Comparison of ENCODE assay signal across 18 mouse cellular contexts in the genomic region with DNA sequence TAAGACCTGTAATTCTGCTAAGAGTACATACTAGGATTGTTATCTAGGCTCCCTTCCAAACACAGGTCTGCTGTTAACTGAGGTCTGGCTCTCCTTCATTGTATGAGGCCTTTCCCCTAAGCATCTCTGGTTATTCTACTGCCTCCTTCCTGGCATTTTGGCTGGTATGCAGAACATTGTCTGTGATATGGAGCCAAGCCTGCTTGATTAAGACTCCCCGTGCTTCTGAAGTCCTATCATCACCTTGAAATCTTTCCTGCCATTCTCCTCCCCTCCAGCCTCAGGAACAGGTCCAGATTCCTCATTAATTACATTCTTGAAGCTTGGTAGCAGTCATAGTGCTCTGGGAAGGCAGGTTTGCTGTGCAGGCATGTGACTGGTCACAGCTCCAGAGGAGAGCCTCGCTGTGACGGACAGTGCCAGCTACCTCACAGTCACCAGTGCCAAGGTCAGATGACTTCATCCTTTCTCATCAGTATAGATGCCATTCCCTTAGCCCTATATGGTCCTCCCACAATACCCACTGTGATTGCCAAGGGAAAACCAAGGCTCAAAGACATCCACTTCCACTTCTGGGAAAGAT. TPM values are rescaled to one million over a fixed set of nuclear protein-coding genes. Genes with fewer than 3 reads are reported as not detected.
A peak's percentile ranks its signal among the peaks of the same experiment; 100 is the strongest.
DNase-seq lines count a peak whose midpoint lies in the region; ATAC-seq and TF ChIP-seq lines count a peak whose summit lies in the region.
"Had no signal": no experiment of that assay in that cellular context is flagged by ENCODE, and none has a peak within 500 bp of the region (broad histone marks: within the 10 kb centered on the region; RNA-seq: fewer than 3 reads in every experiment).

No protein-coding gene starts in this region.

- DNase-seq in adrenal gland, adult (ENCODE audit: inconsistent age in 2 of 2, low spot score in 1 of 2) = peak; percentile 39 to 70
- no peak for DNase-seq in adrenal gland, adult 18-20 months (ENCODE audit: low spot score in 2 of 2)
- peak; percentile 43 for DNase-seq in kidney, adult 11 months
- DNase-seq in adrenal gland, adult 8-10 months = peak; percentile 10
- no peak for DNase-seq in thymus, postnatal 4 days
- DNase-seq in cerebellum, postnatal 4 days (ENCODE audit: low spot score in 2 of 2) = no peak
- DNase-seq: cerebellum, adult 9-10 months; gastrocnemius, postnatal 10 days; liver, postnatal 0 days; lung, postnatal 36 days; right cerebral cortex, postnatal 25 days had no signal

- no peaks in the 10 kb centered on the region for H3K9me3 ChIP-seq in kidney, embryonic 16.5 days (ENCODE audit: low read length)
- H3K9me3 ChIP-seq: forebrain, embryonic 12.5 days; limb, embryonic 15.5 days; midbrain, embryonic 10.5 days; neural tube, embryonic 13.5 days had no signal

- ATAC-seq in kidney, embryonic 16.5 days (ENCODE audit: low FRiP score, low TSS enrichment) = no peak
- ATAC-seq: inflammation-experienced regulatory T-cells, adult 6 months; liver, postnatal 0 days had no signal

- no peak overlapping the region for H3K27ac ChIP-seq in kidney, embryonic 16.5 days (ENCODE audit: low read length)
- H3K27ac ChIP-seq: forebrain, embryonic 12.5 days; limb, embryonic 15.5 days; midbrain, embryonic 10.5 days; neural tube, embryonic 13.5 days had no signal

- H3K79me2 ChIP-seq in myocyte (ENCODE audit: control insufficient read depth, insufficient read depth) = peaks cover 45% of the 10 kb centered on the region

- no peaks in the 10 kb centered on the region for H3K27me3 ChIP-seq in kidney, embryonic 16.5 days (ENCODE audit: insufficient read depth, low read length)
- no peaks in the 10 kb centered on the region for H3K27me3 ChIP-seq in myocyte (ENCODE audit: control insufficient read depth, insufficient read depth, insufficient read length)
- H3K27me3 ChIP-seq: forebrain, embryonic 12.5 days; limb, embryonic 15.5 days; neural tube, embryonic 13.5 days had no signal

- H3K4me2 ChIP-seq in kidney, embryonic 16.5 days (replicated peaks; ENCODE audit: low read depth, low read length) = no peak overlapping the region
- H3K4me2 ChIP-seq in myocyte (ENCODE audit: low read depth) = no peak overlapping the region
- H3K4me2 ChIP-seq: forebrain, embryonic 12.5 days; limb, embryonic 15.5 days; neural tube, embryonic 13.5 days had no signal

- no peaks in the 10 kb centered on the region for H3K36me3 ChIP-seq in kidney, embryonic 16.5 days (ENCODE audit: insufficient read depth, low read length)
- no peaks in the 10 kb centered on the region for H3K36me3 ChIP-seq in myocyte (ENCODE audit: control insufficient read depth, insufficient read depth)
- H3K36me3 ChIP-seq: forebrain, embryonic 12.5 days; limb, embryonic 15.5 days; midbrain, embryonic 10.5 days; neural tube, embryonic 13.5 days had no signal

- 84% methylated on average over 3 of the region's 3 CpGs for WGBS in kidney, embryonic 16.5 days

- no peaks in the 10 kb centered on the region for H3K4me1 ChIP-seq in kidney, embryonic 16.5 days (ENCODE audit: insufficient read depth, low read length)
- H3K4me1 ChIP-seq: forebrain, embryonic 12.5 days; limb, embryonic 15.5 days; neural tube, embryonic 13.5 days had no signal

- TF ChIP-seq POLR2A in myocyte (IDR thresholded peaks at IDR 0.05; ENCODE audit: insufficient read length, low read depth) = no peak

- H3K4me3 ChIP-seq in kidney, embryonic 16.5 days (ENCODE audit: low read length) = no peak overlapping the region
- no peak overlapping the region for H3K4me3 ChIP-seq in myocyte
- H3K4me3 ChIP-seq: forebrain, embryonic 12.5 days; limb, embryonic 15.5 days; midbrain, embryonic 10.5 days; neural tube, embryonic 13.5 days had no signal

- H3ac ChIP-seq in myocyte (ENCODE audit: control insufficient read depth, insufficient read length) = no peak overlapping the region

- H3K9ac ChIP-seq in kidney, embryonic 16.5 days (replicated peaks; ENCODE audit: low read length) = no peak overlapping the region
- H3K9ac ChIP-seq: forebrain, embryonic 12.5 days; limb, embryonic 15.5 days; liver, postnatal 0 days; neural tube, embryonic 13.5 days had no signal

TF ChIP-seq in myocyte, 11 proteins besides CTCF, POLR2A, EP300 and RAD21:
- TF ChIP-seq MYOG (IDR thresholded peaks at IDR 0.05; ENCODE audit: control insufficient read depth in 1 of 3, insufficient read depth in 1 of 3, insufficient read length in 2 of 3, low read depth in 2 of 3) (no peak), TCF12 (IDR thresholded peaks at IDR 0.05; ENCODE audit: insufficient read depth, poor library complexity, severe bottlenecking) (no peak), USF1 (IDR thresholded peaks at IDR 0.05; ENCODE audit: low read depth) (peak; percentile 12), MYOD1 (IDR thresholded peaks at IDR 0.05; ENCODE audit: control insufficient read depth in 1 of 3, insufficient read length in 2 of 3, low read depth in 2 of 3) (peak in 2 of 3 experiments; percentile 70 to 83)
TF ChIP-seq in myocyte: peak in this region for 2.

RNA-seq across cellular contexts. Expression of gene Sytl2, which starts 30.5 kb away (rescaled TPM):
- total RNA-seq in adrenal gland, adult 18-20 months (2021) = 1 to 10 TPM; 6.0 to 6.2 TPM
- 10.1 and 11.1 TPM in 2 replicates for polyA plus RNA-seq in kidney, embryonic 16.5 days (2015; fragmentation: Nextera tagmentation; extraction: Ambion mirVana)
- total RNA-seq in adrenal gland, adult 8-10 months (2022) = 1 to 10 TPM; 4.1 to 7.1 (median 6.0) TPM
- 21.2 TPM for polyA plus RNA-seq in myocyte (2012; fragmentation: generic; extraction: Trizol)

Comparison
In these comparisons a context has a peak if more than half of its experiments do, and no peak if none do; other contexts are left out.
1. DNase-seq: peak in adrenal gland, adult (2 of 2), kidney, adult 11 months (single experiment) and adrenal gland, adult 8-10 months (single experiment); none in adrenal gland, adult 18-20 months (0 of 2), thymus, postnatal 4 days (single experiment) and cerebellum, postnatal 4 days (0 of 2).